Mouse (Mus musculus) hindlimb bud, embryonic 11.5 days (tissue): ENCODE measurements around the gene Stap2.
A peak's percentile ranks its signal among the peaks of the same experiment; 100 is the strongest.

Source experiments
- DNase-seq: peaks from one replicate; pipeline ENCODE4 v3.0.0-alpha.2; 2012; ENCODE audit warnings: low read depth, low spot score; ENCODE audit errors: extremely low spot score

Gene Stap2

GRCm38 (mm10) chr17:55959946-55960740 lies 45.2 kb downstream of the Stap2 start:
- no peak for DNase-seq

GRCm38 (mm10) chr17:55958918-55959728 lies 46.3 kb downstream of the Stap2 start, which contains the start of gene Yju2:
Gene Yju2, plus strand, starts transcription at chr17:55959099.
- peak; percentile 91 for DNase-seq

GRCm38 (mm10) chr17:55958584-55958886 lies 46.8 kb downstream of the Stap2 start:
- no peak for DNase-seq

- DNase-seq = no peak
Observed at GRCm38 (mm10) chr17:55957726-55958583, 47.4 kb downstream of the Stap2 start.

- no peak for DNase-seq
Observed at GRCm38 (mm10) chr17:55957168-55957567, 48.2 kb downstream of the Stap2 start.

GRCm38 (mm10) chr17:55956591-55956990 lies 48.8 kb downstream of the Stap2 start:
- DNase-seq = no peak

- no peak for DNase-seq
Observed at GRCm38 (mm10) chr17:55956129-55956528, 49.3 kb downstream of the Stap2 start.

- no peak for DNase-seq
Observed at GRCm38 (mm10) chr17:55954229-55954628, 51.2 kb downstream of the Stap2 start.

GRCm38 (mm10) chr17:55953751-55954150 lies 51.6 kb downstream of the Stap2 start:
- no peak for DNase-seq

GRCm38 (mm10) chr17:55952447-55953027 lies 52.8 kb downstream of the Stap2 start, which contains the start of gene Ebi3:
Gene Ebi3, plus strand, starts transcription at chr17:55952640.
- DNase-seq = no peak

GRCm38 (mm10) chr17:55952041-55952440 lies 53.3 kb downstream of the Stap2 start:
- DNase-seq = no peak

- DNase-seq = no peak
Observed at GRCm38 (mm10) chr17:55950601-55951000, 54.8 kb downstream of the Stap2 start.

- DNase-seq = no peak
Observed at GRCm38 (mm10) chr17:55949400-55949799, 56.0 kb downstream of the Stap2 start, which contains the start of gene Zfp119b. Gene Zfp119b, minus strand, starts transcription at chr17:55949500.

GRCm38 (mm10) chr17:55948647-55949046 lies 56.7 kb downstream of the Stap2 start:
- no peak for DNase-seq
